Mouse (Mus musculus): ENCODE data around the gene Rab20.

DNA sequence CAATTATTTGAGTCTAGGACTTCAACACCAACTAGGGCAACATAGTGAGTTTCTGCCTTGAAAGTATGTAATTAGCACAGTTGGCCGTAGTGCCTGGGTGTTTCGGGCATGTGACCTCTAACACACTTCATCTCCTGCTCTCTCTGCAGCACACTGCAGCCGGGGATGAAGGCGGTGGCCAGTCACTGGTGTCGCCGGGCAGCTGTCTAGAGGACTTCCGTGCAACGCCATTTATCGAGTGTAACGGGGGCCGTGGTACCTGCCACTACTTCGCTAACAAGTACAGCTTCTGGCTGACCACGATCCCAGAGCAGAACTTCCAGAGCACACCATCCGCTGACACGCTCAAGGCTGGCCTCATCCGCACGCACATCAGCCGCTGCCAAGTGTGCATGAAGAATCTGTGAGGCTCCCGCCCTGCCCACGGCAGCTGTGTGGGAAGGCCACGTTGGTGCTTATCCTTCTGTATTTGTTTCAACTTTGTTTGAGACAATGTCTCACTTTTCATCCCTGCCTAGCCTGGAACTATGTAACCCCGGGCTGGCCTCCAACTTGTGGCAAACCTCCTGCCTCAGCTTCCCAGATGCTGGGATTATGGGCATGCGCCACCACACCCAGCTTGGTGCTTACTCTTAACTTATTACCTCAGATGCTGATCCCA lies 30.5 kb downstream of the Rab20 start:
- TF ChIP-seq CTCF (IDR thresholded peaks at IDR 0.05; ENCODE audit: borderline replicate concordance, insufficient read depth, low read length) (no peak), POLR2A (IDR thresholded peaks at IDR 0.05; ENCODE audit: low read depth, low read length) (no peak)
